Mouse (Mus musculus) C2C12 (cell line): Measurements from ENCODE around the gene Bad. TPM values are rescaled to one million over a fixed set of nuclear protein-coding genes. Genes with fewer than 3 reads are reported as not detected.

ENCODE experiments used
- H3K27me3 ChIP-seq: one replicate; pipeline ENCODE4 v1.6.1; 2011; ENCODE audit not compliant: control insufficient read depth, insufficient read depth, insufficient read length
- H3K36me3 ChIP-seq: one replicate; pipeline ENCODE4 v1.6.1; 2011; ENCODE audit not compliant: control insufficient read depth, insufficient read depth
- H3K4me3 ChIP-seq: one replicate; pipeline ENCODE4 v1.5.1; 2011; ENCODE audit warnings: mild to moderate bottlenecking, control low read depth; ENCODE audit not compliant: poor library complexity, insufficient read depth, severe bottlenecking
- H3K79me2 ChIP-seq: one replicate; pipeline ENCODE4 v1.6.1; 2011; ENCODE audit not compliant: control insufficient read depth, insufficient read depth
- H3K79me3 ChIP-seq: one replicate; pipeline ENCODE4 v1.6.1; 2011; ENCODE audit warnings: low read depth, control low read depth
- H3ac ChIP-seq: one replicate; pipeline ENCODE3; 2011; ENCODE audit warnings: low read depth; ENCODE audit not compliant: control insufficient read depth, insufficient read length
- CEBPB ChIP-seq: IDR thresholded peaks from one replicate; pipeline ENCODE4 v1.6.1; 2011; ENCODE audit warnings: low read depth, mild to moderate bottlenecking, control low read depth, moderate library complexity
- CTCF ChIP-seq: IDR thresholded peaks from one replicate; pipeline ENCODE4 v1.5.1; 2011; ENCODE audit not compliant: control insufficient read depth, insufficient read depth, insufficient read length
- FOSL1 ChIP-seq: IDR thresholded peaks from one replicate; pipeline ENCODE4 v1.8.0; 2011; ENCODE audit warnings: mild to moderate bottlenecking, low read length; ENCODE audit not compliant: poor library complexity, insufficient read depth, severe bottlenecking
- MAX ChIP-seq: IDR thresholded peaks from one replicate; pipeline ENCODE4 v1.6.1; 2011; ENCODE audit warnings: mild to moderate bottlenecking, control low read depth
- MYOD1 ChIP-seq: IDR thresholded peaks from one replicate; pipeline ENCODE4 v1.6.1; 2011; ENCODE audit warnings: low read depth; ENCODE audit not compliant: control insufficient read depth, insufficient read length
- MYOG ChIP-seq: IDR thresholded peaks from one replicate; pipeline ENCODE4 v1.6.1; 2011; ENCODE audit not compliant: control insufficient read depth, insufficient read length; ENCODE audit errors: extremely low read depth
- USF1 ChIP-seq: IDR thresholded peaks from one replicate; pipeline ENCODE4 v1.6.1; 2011; ENCODE audit warnings: low read depth, mild to moderate bottlenecking, control low read depth, moderate library complexity
- polyA plus RNA-seq: library from polyadenylated mRNA; unstranded; fragments of >200 nt; fragmentation: generic; extraction: Trizol; gene quantifications from one replicate; pipeline ENCODE4 v1.2.1, GENCODE M21; 2012; ENCODE audit warnings: missing spikeins

Bad gene
- polyA plus RNA-seq, 1 experiment = 84.0 TPM

GRCm38 (mm10) chr19:6903031-6903430, 38.6 kb upstream of the Bad start:
- TF ChIP-seq MYOD1 (no peak), USF1 (no peak), MYOG (no peak)
- H3K79me3 ChIP-seq = peaks cover 10% of the 10 kb centered on the region
- no peaks in the 10 kb centered on the region for H3K27me3 ChIP-seq
- H3K36me3 ChIP-seq = peaks cover 14% of the 10 kb centered on the region
- H3K4me3 ChIP-seq = no peak overlapping the region
- H3ac ChIP-seq = no peak overlapping the region
- peaks cover 12% of the 10 kb centered on the region for H3K79me2 ChIP-seq

- no peak for TF ChIP-seq MYOD1
- TF ChIP-seq CEBPB = no peak
- TF ChIP-seq CTCF = no peak
- TF ChIP-seq FOSL1 = no peak
- TF ChIP-seq MAX = no peak
- no peak for TF ChIP-seq USF1
- TF ChIP-seq MYOG = no peak
- Histone ChIP-seq H3K79me3 (peaks cover 19% of the 10 kb centered on the region), H3K36me3 (peaks cover 14% of the 10 kb centered on the region), H3K27me3 (no peaks in the 10 kb centered on the region), H3K79me2 (peaks cover 26% of the 10 kb centered on the region), H3ac (no peak overlapping the region), H3K4me3 (no peak overlapping the region)
Measured at GRCm38 (mm10) chr19:6904846-6905245, 36.8 kb upstream of the Bad start.

GRCm38 (mm10) chr19:6905498-6906159, 36.0 kb upstream of the Bad start:
- H3K4me3 ChIP-seq = no peak overlapping the region
- no peaks in the 10 kb centered on the region for H3K27me3 ChIP-seq
- H3K79me2 ChIP-seq = peaks cover 30% of the 10 kb centered on the region
- TF ChIP-seq MYOD1 (no peak), FOSL1 (no peak), MAX (no peak), CEBPB (no peak), MYOG (no peak), CTCF (no peak), USF1 (no peak)
- H3K79me3 ChIP-seq = peaks cover 19% of the 10 kb centered on the region
- no peak overlapping the region for H3ac ChIP-seq
- H3K36me3 ChIP-seq = peaks cover 14% of the 10 kb centered on the region

DNA sequence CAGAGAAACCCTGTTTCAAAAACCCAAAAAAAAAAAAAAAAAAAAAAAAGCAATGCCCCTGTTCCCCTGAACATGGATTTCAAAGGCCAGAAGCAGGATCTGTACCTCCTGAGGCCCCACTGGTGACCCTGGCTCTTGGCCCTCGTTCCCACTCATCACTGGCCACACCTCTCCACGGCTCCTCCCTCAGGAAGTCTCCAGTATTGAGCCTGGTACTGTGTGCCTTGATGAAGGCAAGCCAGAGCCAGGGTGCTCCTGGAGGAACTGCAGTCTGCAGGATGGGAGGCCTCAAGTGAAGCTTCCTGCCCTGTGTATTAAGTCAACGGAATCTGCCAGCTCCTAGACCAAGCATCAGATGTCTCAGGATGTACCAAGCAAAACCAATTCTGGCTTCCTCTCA, 35.5 kb upstream of the Bad start:
- TF ChIP-seq CEBPB (no peak), USF1 (no peak), MYOD1 (no peak), CTCF (no peak), FOSL1 (no peak), MYOG (no peak), MAX (no peak)
- no peak overlapping the region for H3ac ChIP-seq
- H3K36me3 ChIP-seq = peaks cover 15% of the 10 kb centered on the region
- H3K4me3 ChIP-seq = no peak overlapping the region
- H3K27me3 ChIP-seq = no peaks in the 10 kb centered on the region
- peaks cover 36% of the 10 kb centered on the region for H3K79me2 ChIP-seq
- peaks cover 21% of the 10 kb centered on the region for H3K79me3 ChIP-seq

DNA sequence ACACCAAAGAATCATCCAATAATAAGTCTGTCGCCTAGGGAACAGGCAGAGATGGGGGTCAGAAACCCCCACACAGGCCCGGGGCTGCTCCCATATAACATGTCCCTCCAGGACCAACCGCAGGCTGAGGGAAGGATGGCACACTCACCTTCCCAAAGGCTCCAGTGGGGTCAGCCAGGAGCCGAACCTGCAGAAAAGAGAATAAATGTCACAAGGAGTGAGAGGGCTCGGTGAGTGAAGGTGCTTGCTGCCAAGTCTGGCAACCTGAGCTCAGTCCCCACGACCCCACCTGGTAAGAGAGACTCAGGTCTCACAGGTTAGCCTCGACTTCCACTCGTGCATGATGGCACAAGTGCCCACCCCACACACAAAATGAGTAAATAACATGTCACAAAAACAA, 34.6 kb upstream of the Bad start:
- Histone ChIP-seq H3K36me3 (peaks cover 24% of the 10 kb centered on the region), H3K79me3 (peaks cover 23% of the 10 kb centered on the region), H3ac (no peak overlapping the region), H3K27me3 (no peaks in the 10 kb centered on the region), H3K79me2 (peaks cover 45% of the 10 kb centered on the region), H3K4me3 (no peak overlapping the region)
- TF ChIP-seq CEBPB (no peak), FOSL1 (no peak), USF1 (no peak), MYOG (no peak), MYOD1 (no peak), MAX (no peak), CTCF (no peak)
